Mouse (Mus musculus): ENCODE measurements at regions not wholly inside any gene's neighbourhood (a gene's known extent, or its start where the extent isn't known, plus 50 kb on each side); places are given as distances from the start of the nearest gene placed in this dataset.

- TF ChIP-seq CTCF (conservative IDR thresholded peaks at IDR 0.05; ENCODE audit: low read length) (no peak), POU5F1 (IDR thresholded peaks at IDR 0.05; ENCODE audit: borderline replicate concordance, low read length) (no peak), NANOG (IDR thresholded peaks at IDR 0.05; ENCODE audit: borderline replicate concordance, low read length) (no peak)
Observed at GRCm38 (mm10) chr1:142730259-142730658, 910.2 kb upstream of the B3galt2 start.

Measured in E14TG2a.4 (cell line).